Mouse (Mus musculus): ENCODE measurements around the gene Mtor. TPM values are rescaled to one million over a fixed set of nuclear protein-coding genes. Genes with fewer than 3 reads are reported as not detected.
A peak's percentile ranks its signal among the peaks of the same experiment; 100 is the strongest.

Mtor gene
- total RNA-seq, 2 experiments from 2014 or later, result 4.6 to 7.8 TPM

GRCm38 (mm10) chr4:148586648-148587047, 138.2 kb downstream of the Mtor start:
- no peak for ATAC-seq (replicated peaks; ENCODE audit: low FRiP score, poor library complexity, severe bottlenecking)

DNA sequence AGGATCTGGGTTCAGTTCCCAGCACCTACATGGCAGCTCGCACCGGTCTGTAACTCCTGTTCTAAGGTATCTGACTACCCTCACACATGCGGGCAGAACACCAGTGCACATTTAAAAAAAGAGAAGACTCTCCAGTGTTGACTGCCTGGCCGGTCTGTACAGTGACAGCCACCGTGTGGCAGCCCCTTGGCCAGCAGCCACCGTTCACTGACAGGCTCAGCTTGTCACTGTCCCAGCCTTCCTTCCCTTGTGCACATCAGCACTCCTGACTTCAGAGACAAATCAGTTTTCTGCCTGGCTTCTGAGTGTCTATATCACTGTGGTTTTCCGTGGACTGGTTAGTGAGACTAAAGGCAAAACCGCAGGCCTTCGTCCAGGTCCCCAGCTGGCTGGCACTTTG, 140.4 kb downstream of the Mtor start:
- ATAC-seq (replicated peaks; ENCODE audit: low FRiP score, poor library complexity, severe bottlenecking), result no peak

DNA sequence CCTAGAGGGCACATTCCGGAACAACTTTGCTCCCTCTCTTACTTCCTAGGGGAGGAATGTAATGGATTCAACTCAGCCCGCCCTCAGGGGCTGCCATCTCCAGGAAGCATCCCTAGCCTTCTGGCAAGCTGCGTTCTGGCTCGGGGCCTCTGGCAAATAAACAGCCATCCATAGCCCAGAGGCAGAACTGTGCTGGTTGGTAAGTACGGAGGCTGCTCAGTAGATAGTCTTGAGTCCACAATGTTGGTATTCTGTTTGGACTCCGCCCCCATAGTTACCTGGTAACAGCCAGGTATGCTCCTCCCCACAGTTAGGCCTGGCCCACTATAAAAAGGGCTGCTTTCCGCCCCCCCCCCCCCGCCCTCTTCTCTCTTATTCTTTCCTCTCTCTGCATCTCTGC, 141.2 kb downstream of the Mtor start:
- ATAC-seq (replicated peaks; ENCODE audit: low FRiP score, poor library complexity, severe bottlenecking), result no peak

GRCm38 (mm10) chr4:148590421-148591170, 142.2 kb downstream of the Mtor start:
- no peak for ATAC-seq (replicated peaks; ENCODE audit: low FRiP score, poor library complexity, severe bottlenecking)

DNA sequence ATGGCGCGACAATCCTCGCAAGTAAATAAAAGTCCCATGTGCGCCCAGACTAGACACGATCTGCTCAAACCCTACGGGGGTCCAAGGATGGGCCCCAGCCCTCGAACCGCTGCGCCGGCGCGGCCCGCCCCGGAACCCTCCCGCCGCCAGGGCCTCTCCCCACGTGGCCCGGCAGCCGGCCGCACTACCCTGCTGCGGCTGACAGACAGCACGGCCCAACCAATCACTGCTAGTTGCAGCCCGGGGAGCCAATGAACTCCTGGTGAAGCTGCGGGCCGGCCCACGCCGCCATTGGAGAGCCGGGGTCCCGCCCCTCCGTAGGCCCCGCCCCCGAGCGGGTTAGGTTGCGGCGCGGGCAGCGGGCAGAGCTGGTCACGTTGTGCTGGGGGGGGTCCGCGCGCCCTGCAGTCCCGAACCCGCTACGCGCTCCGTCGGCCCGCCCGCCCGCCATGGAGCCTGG, 142.8 kb downstream of the Mtor start, which contains the start of gene Srm:
TSS of gene Srm (plus strand) at position 333 of the 460 bp plus-strand sequence.
- peak; percentile 99 for ATAC-seq (replicated peaks; ENCODE audit: low FRiP score, poor library complexity, severe bottlenecking)

GRCm38 (mm10) chr4:148591637-148592380, 143.4 kb downstream of the Mtor start:
- ATAC-seq (replicated peaks; ENCODE audit: low FRiP score, poor library complexity, severe bottlenecking), result peak; percentile 9; the same call in 1 of the 2 replicates

DNA sequence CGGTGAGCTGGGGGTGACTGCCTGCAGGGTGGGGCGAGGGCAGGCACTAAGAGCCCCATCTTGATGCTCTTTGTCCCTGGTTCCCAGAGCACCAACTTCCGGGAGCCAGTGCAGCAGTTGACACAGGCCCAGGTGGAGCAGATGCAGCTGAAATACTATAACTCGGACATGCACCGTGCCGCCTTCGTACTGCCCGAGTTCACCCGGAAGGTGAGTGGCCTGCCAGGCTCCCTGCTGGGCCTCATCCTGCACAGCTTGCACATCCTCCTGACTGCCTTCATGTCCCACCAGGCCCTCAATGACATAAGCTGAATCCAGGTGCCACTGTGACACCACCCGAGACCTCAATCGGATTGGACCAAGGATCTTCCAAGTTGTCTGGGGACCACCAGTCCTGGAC, 145.6 kb downstream of the Mtor start:
- no peak for ATAC-seq (replicated peaks; ENCODE audit: low FRiP score, poor library complexity, severe bottlenecking)

DNA sequence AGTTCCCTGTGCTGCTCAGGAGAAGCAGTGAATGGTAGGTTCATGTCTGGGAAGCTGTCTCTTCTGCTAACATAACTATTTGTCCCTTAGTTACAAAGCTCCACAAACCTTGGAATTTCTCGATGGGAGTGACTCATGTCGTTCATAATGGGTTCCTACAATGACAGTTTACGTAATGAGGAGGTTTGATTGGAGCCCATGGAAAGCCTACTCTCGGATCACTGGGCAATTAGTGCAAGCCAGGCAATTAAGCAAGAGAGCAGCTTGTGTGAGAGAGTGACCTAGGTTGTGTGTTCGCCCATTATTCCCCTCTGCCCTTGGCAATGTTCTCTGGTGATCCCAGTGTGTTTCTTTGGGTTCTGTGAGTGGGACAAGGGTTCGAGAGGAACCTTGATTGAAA, 147.5 kb downstream of the Mtor start:
- ATAC-seq (replicated peaks; ENCODE audit: low FRiP score, poor library complexity, severe bottlenecking), result no peak

DNA sequence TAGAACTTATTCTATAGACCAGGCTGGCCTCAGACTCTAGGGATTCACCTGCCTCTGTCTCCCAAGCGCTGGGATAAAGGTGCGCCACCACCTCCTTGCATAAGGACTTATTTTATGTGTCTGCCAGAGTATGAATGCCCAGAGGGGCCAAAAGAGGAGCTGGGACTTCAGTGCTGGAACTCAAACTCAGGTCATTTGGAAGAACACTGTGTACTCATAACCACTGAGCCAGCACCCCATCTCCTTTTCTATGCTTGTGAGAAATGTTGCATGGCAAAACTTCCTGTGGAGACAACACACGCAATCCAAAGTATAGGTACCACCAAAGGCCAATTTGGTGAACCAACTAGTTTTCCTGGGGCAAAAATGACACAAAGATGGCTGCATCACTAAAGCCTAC, 148.3 kb downstream of the Mtor start:
- no peak for ATAC-seq (replicated peaks; ENCODE audit: low FRiP score, poor library complexity, severe bottlenecking)

- ATAC-seq (replicated peaks; ENCODE audit: low FRiP score, poor library complexity, severe bottlenecking), result no peak
Measured at GRCm38 (mm10) chr4:148598826-148599225, 150.4 kb downstream of the Mtor start.

GRCm38 (mm10) chr4:148600316-148600715, 151.9 kb downstream of the Mtor start:
- ATAC-seq (replicated peaks; ENCODE audit: low FRiP score, poor library complexity, severe bottlenecking), result no peak

DNA sequence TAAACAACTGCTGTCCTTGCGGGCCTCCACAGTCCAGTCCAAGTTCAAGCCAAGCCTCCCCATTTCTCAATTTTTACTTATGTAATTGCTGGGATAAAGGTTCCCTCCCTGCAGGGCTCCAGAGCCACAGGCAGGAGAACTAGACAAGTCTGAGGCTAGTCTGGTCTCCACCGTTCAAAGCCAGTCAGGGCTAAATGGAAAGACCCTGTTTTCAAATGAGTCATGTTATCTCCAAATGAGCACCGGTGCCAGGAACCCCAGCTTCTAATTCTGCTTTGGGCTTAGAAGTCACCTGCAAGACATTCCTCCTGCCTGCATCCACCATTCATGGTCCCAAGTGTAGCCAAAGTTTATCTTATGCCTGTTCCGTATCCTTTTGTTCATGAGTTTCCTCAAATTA, 153.5 kb downstream of the Mtor start:
- no peak for ATAC-seq (replicated peaks; ENCODE audit: low FRiP score, poor library complexity, severe bottlenecking)

DNA sequence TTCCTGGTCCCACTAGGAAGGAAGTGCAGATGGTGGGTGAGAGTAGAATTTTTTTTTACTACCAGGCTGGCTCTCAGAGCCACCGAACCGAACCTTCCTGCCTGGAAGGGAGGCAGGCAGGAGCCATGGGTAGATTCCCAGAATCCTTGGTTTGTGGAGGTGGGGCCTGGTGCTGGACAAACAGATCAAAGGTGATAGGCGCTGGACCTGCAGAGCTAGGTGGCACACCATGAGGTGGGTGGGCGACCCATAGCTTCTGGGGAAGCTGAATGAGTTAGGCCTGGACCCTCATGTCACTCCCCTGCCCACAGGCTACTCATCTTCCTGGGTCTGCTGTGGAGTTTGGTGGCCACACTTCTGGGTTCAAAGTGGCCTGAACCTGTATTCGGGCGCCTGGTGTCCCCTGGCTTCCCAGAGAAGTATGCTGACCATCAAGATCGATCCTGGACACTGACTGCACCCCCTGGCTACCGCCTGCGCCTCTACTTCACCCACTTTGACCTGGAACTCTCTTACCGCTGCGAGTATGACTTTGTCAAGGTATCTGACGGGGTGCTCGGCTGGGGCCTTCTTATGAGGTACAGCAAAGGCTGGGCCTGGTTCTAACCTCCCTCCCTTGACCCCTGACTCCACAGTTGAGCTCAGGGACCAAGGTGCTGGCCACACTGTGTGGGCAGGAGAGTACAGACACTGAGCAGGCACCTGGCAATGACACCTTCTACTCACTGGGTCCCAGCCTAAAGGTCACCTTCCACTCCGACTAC, 154.1 kb downstream of the Mtor start, which contains the start of gene Masp2:
TSS of gene Masp2 (plus strand) at position 198 of the 764 bp plus-strand sequence.
- ATAC-seq (replicated peaks; ENCODE audit: low FRiP score, poor library complexity, severe bottlenecking), result no peak

DNA sequence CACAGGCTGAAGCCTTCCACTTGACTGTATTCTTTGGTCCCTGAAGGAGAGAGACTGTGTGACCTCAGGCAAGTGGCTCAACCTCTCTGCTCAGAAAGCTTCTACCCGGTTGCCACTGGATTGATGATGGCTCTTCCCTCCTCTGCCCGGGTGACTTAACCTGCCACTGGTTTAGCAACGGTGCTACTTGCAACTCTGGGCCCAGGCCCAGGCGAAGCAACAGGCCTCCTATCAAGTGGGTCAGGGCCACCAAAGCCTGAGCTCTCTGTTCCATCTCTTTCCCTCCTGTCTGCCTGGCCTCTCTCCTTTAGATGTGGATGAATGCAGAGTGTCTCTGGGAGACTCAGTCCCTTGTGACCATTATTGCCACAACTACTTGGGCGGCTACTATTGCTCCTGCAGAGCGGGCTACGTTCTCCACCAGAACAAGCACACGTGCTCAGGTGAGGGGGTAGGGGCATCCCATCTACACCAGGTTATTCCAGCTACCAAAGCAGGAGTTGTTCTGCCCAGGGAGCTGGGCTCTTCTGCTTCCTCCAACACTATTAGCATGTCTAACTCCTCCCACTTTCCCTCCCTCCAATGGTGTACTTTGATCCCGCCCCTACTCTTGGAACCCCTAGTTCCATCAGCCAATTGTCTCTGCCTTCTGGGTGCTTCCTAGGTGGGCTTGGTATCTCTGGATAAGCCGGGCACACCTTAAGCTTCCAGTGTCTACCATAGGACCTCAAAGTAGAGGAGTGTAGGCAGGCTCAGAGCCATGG, 155.1 kb downstream of the Mtor start:
- ATAC-seq (replicated peaks; ENCODE audit: low FRiP score, poor library complexity, severe bottlenecking), result no peak

DNA sequence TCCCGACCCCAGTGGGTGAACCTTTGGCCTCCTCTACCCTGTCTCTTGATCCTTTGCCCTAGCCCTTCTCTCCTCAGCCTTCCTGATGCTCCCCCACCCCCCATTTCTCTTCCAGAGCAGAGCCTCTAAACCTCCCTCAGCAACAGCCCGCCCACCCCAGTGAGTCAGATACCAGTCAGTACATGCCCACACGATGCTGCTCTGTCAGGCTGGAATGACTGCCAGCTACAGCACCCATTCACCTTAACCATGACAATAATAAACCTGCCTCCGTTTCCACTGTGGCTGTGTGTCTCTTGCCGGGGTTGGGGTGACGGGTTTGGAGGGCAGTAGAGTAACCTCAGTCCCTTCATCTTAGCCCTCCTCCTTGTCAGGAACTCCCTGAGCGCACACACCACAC, 155.7 kb downstream of the Mtor start:
- no peak for ATAC-seq (replicated peaks; ENCODE audit: low FRiP score, poor library complexity, severe bottlenecking)

DNA sequence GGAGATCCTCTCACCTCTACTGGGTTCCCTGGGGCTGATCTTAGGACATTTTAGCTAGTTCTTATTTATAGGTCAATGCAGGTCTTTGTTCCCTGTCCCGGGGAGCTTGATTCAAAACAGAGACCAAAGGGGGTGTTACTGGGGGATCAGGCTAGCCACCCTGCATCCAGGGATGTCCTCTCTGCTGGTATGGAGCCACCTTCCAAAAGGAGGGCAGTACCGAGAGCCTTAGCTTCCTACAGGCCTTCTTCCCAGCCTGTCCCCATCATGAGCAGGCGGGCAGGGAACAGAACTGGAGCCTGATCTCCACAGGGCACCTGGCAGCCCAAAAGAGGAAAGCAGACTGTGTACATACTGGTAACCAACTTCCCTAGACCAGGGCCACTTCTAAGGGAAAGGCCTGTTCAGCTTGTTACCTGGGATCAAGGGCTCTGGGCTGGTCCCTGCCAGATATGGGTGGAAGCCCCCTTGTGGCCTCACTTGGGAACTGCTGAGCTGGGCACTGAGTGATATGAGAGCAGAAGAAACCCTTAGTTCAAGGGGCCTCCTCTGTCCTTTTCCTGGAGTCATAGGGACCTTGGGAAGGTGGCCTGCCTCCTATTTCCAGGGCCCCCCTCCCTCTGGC, 156.2 kb downstream of the Mtor start:
- peak; percentile 72 for ATAC-seq (replicated peaks; ENCODE audit: low FRiP score, poor library complexity, severe bottlenecking)

Data from erythroblast, adult 5-6 weeks (primary cell).